Mouse (Mus musculus): ENCODE measurements around the gene Chid1. TPM values are rescaled to one million over a fixed set of nuclear protein-coding genes. Genes with fewer than 3 reads are reported as not detected.

Gene Chid1
- polyA plus RNA-seq, 1 experiment from 2014 or later: 36.3 TPM

GRCm38 (mm10) chr7:141558329-141558776, 18.7 kb upstream of the Chid1 start:
- no peaks in the 10 kb centered on the region for H3K36me3 ChIP-seq
- no peak overlapping the region for H3K4me3 ChIP-seq
- peaks cover 26% of the 10 kb centered on the region for H3K4me1 ChIP-seq
- 0 out of 2 replicates have a peak overlapping the region, but pooled peaks have one; percentile 2 for H3K9ac ChIP-seq
- H3K27ac ChIP-seq (replicated peaks): no peak overlapping the region
- no peak for ATAC-seq (ENCODE audit: extremely low read depth, insufficient number of reproducible peaks, low FRiP score, low TSS enrichment)
- no peaks in the 10 kb centered on the region for H3K9me3 ChIP-seq
- H3K4me2 ChIP-seq: no peak overlapping the region
- H3K27me3 ChIP-seq (replicated peaks): no peaks in the 10 kb centered on the region
- WGBS: 20% methylated on average over 4 of the region's 4 CpGs

DNA sequence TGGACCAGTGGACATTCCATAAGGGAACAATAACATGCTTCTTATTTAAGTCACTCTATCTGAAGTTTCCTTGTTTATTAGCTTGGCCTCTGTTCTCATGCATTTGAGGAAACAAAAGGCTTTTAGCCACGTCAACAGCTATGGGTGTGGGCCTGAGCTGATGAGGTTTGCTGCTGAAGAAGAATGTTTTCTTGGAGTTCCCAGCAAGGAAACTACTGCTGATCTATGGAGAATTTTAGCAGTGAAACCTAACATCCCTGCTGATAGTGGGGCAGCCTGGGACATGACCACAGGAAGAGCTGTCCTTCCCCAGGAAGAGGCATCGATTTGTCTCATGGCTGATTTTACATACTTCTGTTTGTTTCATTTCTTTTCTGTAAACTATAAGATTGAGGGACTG, 10.8 kb upstream of the Chid1 start:
- no peak overlapping the region for H3K27ac ChIP-seq (replicated peaks)
- H3K27me3 ChIP-seq (replicated peaks): no peaks in the 10 kb centered on the region
- WGBS: 63% methylated on average over 2 of the region's 2 CpGs
- H3K9ac ChIP-seq: no peak overlapping the region
- no peaks in the 10 kb centered on the region for H3K9me3 ChIP-seq
- no peak overlapping the region for H3K4me3 ChIP-seq
- H3K4me2 ChIP-seq: no peak overlapping the region
- H3K4me1 ChIP-seq: no peaks in the 10 kb centered on the region
- ATAC-seq (ENCODE audit: extremely low read depth, insufficient number of reproducible peaks, low FRiP score, low TSS enrichment): no peak
- H3K36me3 ChIP-seq: no peaks in the 10 kb centered on the region

GRCm38 (mm10) chr7:141549432-141550061, 9.9 kb upstream of the Chid1 start:
- Histone ChIP-seq H3K4me3 (no peak overlapping the region), H3K9ac (no peak overlapping the region), H3K9me3 (no peaks in the 10 kb centered on the region), H3K27ac (replicated peaks) (no peak overlapping the region), H3K36me3 (no peaks in the 10 kb centered on the region), H3K4me1 (peaks cover 4% of the 10 kb centered on the region; the same call in 1 of the 2 replicates), H3K27me3 (replicated peaks) (no peaks in the 10 kb centered on the region), H3K4me2 (no peak overlapping the region)
- WGBS: 80% methylated on average over 3 of the region's 3 CpGs
- no peak for ATAC-seq (ENCODE audit: extremely low read depth, insufficient number of reproducible peaks, low FRiP score, low TSS enrichment)

GRCm38 (mm10) chr7:141544654-141545053, 5.0 kb upstream of the Chid1 start:
- Histone ChIP-seq H3K4me1 (peaks cover 16% of the 10 kb centered on the region), H3K27me3 (replicated peaks) (no peaks in the 10 kb centered on the region), H3K9ac (0 out of 2 replicates have a peak overlapping the region, but pooled peaks have one; percentile 47), H3K4me2 (no peak overlapping the region), H3K27ac (replicated peaks) (peak overlapping the region; percentile 50; the same call in 1 of the 2 replicates), H3K4me3 (no peak overlapping the region), H3K9me3 (no peaks in the 10 kb centered on the region), H3K36me3 (no peaks in the 10 kb centered on the region)
- WGBS: 55% methylated on average over 4 of the region's 4 CpGs
- no peak for ATAC-seq (ENCODE audit: extremely low read depth, insufficient number of reproducible peaks, low FRiP score, low TSS enrichment)

GRCm38 (mm10) chr7:141542588-141542987, 2.9 kb upstream of the Chid1 start:
- 82% methylated on average over 2 of the region's 2 CpGs for WGBS
- H3K4me2 ChIP-seq: no peak overlapping the region
- no peaks in the 10 kb centered on the region for H3K9me3 ChIP-seq
- H3K4me1 ChIP-seq: peaks cover 26% of the 10 kb centered on the region
- no peak overlapping the region for H3K4me3 ChIP-seq
- H3K9ac ChIP-seq: no peak overlapping the region
- H3K36me3 ChIP-seq: no peaks in the 10 kb centered on the region
- H3K27ac ChIP-seq (replicated peaks): no peak overlapping the region
- ATAC-seq (ENCODE audit: extremely low read depth, insufficient number of reproducible peaks, low FRiP score, low TSS enrichment): no peak
- H3K27me3 ChIP-seq (replicated peaks): no peaks in the 10 kb centered on the region

DNA sequence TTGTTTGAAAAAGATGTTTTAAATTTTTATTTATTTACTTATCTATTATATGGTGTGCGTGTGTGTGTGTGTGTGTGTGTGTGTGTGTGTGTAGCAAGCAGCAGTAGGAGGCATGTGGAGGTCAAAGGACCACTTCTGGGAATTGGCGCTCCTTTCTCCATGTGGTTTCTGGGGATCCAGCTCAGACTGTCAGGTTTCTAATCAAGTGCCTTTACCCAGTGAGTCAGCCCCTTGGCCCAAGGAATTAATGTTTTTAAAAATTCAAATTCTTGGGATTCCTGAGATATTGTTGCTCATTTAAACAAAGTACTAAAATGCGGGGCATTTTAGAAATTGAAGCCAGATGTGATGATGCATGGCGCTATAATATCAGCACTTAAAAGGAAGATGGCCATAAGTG, 2.0 kb upstream of the Chid1 start:
- Histone ChIP-seq H3K27me3 (replicated peaks) (no peaks in the 10 kb centered on the region), H3K36me3 (no peaks in the 10 kb centered on the region), H3K9ac (no peak overlapping the region), H3K27ac (replicated peaks) (no peak overlapping the region), H3K4me3 (no peak overlapping the region), H3K4me1 (peaks cover 26% of the 10 kb centered on the region), H3K9me3 (no peaks in the 10 kb centered on the region), H3K4me2 (no peak overlapping the region)
- ATAC-seq (ENCODE audit: extremely low read depth, insufficient number of reproducible peaks, low FRiP score, low TSS enrichment): no peak
- 81% methylated on average over 4 of the region's 4 CpGs for WGBS

GRCm38 (mm10) chr7:141540312-141541081, 840 bp upstream of the Chid1 start:
- Histone ChIP-seq H3K4me2 (peak overlapping the region; percentile 95), H3K4me1 (peaks cover 26% of the 10 kb centered on the region), H3K9me3 (no peaks in the 10 kb centered on the region), H3K9ac (peak overlapping the region; percentile 92), H3K27ac (replicated peaks) (peak overlapping the region; percentile 68), H3K27me3 (replicated peaks) (no peaks in the 10 kb centered on the region), H3K36me3 (no peaks in the 10 kb centered on the region; the same call in 1 of the 2 replicates), H3K4me3 (peak overlapping the region; percentile 84)
- ATAC-seq (ENCODE audit: extremely low read depth, insufficient number of reproducible peaks, low FRiP score, low TSS enrichment): no peak
- 50% methylated on average over 13 of the region's 13 CpGs for WGBS

GRCm38 (mm10) chr7:141538852-141539555, 653 bp downstream of the Chid1 start:
- no peaks in the 10 kb centered on the region; the same call in 1 of the 2 replicates for H3K36me3 ChIP-seq
- no peak for ATAC-seq (ENCODE audit: extremely low read depth, insufficient number of reproducible peaks, low FRiP score, low TSS enrichment)
- peak overlapping the region; percentile 84 for H3K4me3 ChIP-seq
- H3K9me3 ChIP-seq: no peaks in the 10 kb centered on the region
- 12% methylated on average over 18 of the region's 18 CpGs for WGBS
- H3K4me1 ChIP-seq: peaks cover 25% of the 10 kb centered on the region
- peak overlapping the region; percentile 84 for H3K27ac ChIP-seq (replicated peaks)
- peak overlapping the region; percentile 95 for H3K4me2 ChIP-seq
- no peaks in the 10 kb centered on the region for H3K27me3 ChIP-seq (replicated peaks)
- peak overlapping the region; percentile 92 for H3K9ac ChIP-seq

DNA sequence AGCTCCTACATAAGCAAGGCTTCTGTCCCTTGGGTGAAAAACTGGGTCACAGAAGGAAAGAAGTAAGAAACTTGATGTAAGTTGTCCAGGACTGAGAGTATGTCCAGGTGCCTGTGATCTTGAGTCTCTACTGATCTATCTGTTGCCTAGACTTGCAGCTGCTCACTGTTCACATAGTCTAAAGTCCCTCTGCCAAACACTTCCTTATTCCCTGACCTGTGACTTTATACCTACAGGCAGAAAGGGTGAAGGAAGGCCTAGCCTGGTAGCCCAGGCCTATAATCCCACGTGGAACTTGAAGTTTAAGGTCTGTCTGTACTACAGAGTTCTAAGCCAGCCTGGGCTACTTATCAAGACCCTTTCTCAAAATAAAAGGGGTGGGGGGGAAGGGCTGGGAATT, 4.1 kb downstream of the Chid1 start:
- WGBS: 68% methylated on average over 1 of the region's 1 CpGs

GRCm38 (mm10) chr7:141525580-141525925, 14.1 kb downstream of the Chid1 start:
- H3K27ac ChIP-seq (replicated peaks): no peak overlapping the region
- ATAC-seq (ENCODE audit: extremely low read depth, insufficient number of reproducible peaks, low FRiP score, low TSS enrichment): no peak
- 80% methylated on average over 4 of the region's 4 CpGs for whole genome bisulfite sequencing
- H3K27me3 ChIP-seq (replicated peaks): no peaks in the 10 kb centered on the region
- peaks cover 57% of the 10 kb centered on the region for H3K36me3 ChIP-seq
- no peak overlapping the region for H3K4me2 ChIP-seq
- H3K4me1 ChIP-seq: no peaks in the 10 kb centered on the region
- no peak overlapping the region for H3K4me3 ChIP-seq
- no peak overlapping the region for H3K9ac ChIP-seq
- H3K9me3 ChIP-seq: no peaks in the 10 kb centered on the region

More for the DNA sequence above, 4.1 kb downstream of the Chid1 start:
- H3K4me2 ChIP-seq: no peak overlapping the region
- no peak overlapping the region for H3K27ac ChIP-seq (replicated peaks)
- H3K36me3 ChIP-seq: peaks cover 13% of the 10 kb centered on the region
- ATAC-seq (ENCODE audit: extremely low read depth, insufficient number of reproducible peaks, low FRiP score, low TSS enrichment): no peak
- no peaks in the 10 kb centered on the region for H3K27me3 ChIP-seq (replicated peaks)
- H3K4me1 ChIP-seq: peaks cover 20% of the 10 kb centered on the region
- H3K9ac ChIP-seq: no peak overlapping the region
- H3K9me3 ChIP-seq: no peaks in the 10 kb centered on the region
- no peak overlapping the region for H3K4me3 ChIP-seq

DNA sequence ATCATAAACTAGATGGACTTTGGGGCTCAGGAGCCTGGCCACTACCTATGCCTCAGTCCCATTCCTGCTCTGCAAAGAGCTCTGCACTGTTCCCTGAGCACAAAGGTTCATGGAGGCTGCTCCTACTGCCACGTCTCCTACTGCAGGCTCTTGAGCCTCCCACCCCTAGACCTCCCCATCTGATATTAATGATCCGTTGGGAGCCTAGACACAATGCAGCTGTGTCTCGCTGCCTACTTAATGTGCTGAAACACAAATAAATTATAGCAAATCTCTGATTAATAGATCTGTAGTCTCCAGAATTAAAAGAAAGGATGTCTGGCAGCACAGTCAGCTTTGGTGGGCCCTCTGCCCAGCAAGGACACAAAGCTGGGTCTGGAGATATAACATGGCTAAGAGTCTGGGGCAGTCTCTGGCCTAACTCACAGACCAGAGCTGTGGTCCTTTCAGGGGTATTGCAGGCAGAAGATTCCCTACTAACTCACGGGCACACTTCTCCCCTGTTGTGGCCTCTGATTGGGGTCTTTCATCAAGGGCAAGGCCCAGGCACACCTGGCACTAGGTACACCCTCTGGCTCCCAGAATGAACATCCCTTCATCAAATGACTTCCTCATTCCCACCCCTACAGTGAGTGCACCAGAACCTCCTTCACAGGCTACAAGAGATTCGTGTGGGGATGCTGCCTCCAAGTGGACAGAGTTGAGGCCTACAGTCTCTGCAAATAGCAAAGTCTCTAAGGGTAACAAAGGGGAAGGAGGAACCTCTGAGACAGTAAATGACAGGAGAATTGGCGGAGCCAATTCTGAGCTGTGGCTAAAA, 14.7 kb downstream of the Chid1 start:
- Histone ChIP-seq H3K4me3 (no peak overlapping the region), H3K9ac (no peak overlapping the region), H3K27me3 (replicated peaks) (no peaks in the 10 kb centered on the region), H3K4me1 (peaks cover 3% of the 10 kb centered on the region), H3K4me2 (no peak overlapping the region), H3K27ac (replicated peaks) (no peak overlapping the region), H3K36me3 (peaks cover 51% of the 10 kb centered on the region), H3K9me3 (no peaks in the 10 kb centered on the region)
- no peak for ATAC-seq (ENCODE audit: extremely low read depth, insufficient number of reproducible peaks, low FRiP score, low TSS enrichment)
- WGBS: 58% methylated on average over 6 of the region's 6 CpGs

Measured in heart, embryonic 13.5 days (tissue).